Mouse (Mus musculus): Measurements from ENCODE around the gene Tob1.

Tob1 gene

DNA sequence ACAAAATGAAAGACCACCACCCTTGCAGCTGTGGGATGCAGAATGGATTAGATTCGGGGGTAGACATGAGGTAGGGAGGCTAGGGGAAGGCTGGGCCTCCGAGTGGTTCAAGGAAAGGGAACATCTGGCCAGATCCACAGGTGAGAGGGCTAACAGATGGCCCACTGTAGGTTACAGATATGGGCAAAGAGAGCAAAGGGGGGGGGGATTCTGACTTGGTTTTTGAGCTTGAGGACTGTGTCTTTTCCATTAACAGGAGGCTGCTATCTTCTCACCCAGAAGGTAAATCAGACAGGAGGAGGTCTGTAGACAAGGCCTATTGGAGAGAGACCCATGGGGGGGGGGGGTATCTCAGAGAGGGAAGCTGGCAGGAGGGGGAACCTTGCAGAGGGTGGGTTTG lies 11.5 kb upstream of the Tob1 start:
- no peak for DNase-seq

DNA sequence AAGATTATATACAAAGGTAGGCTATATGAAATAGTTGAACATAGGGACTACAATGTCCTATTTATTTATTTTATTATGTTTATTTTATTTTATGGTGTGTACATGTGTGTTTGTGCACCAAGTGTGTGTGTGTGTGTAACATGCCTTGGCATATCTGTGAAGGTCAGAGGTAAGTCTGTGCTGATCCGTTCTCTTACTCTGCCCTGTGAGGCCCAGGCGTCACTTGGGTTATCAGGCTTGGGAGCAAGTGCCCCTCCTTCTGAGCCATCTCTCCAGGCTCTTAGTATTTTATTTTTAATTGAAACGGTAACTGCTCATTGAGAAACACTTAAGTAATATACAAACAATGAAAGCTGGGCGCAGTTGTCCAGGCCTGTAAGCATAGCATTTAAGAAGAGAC lies 10.8 kb upstream of the Tob1 start:
- no peak for DNase-seq

DNA sequence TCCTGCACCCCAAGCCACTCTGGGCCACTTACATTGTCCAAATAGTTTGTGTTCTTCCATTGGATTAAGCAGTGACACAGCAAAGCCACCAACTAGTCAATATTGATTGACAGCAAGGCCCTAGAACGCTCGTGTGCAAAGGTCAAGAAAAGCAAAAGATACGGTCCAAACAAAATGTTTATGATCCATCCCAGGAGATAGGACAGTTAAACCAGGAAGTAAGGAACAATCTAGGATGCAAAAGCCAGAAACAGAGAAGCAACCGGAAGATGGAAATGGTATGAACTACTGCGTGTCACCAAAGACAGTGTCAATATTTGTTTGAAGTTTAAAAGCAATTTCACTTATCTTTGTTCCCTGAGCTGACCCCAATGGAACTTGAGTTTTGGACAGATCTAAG lies 9.1 kb upstream of the Tob1 start:
- DNase-seq: no peak

DNA sequence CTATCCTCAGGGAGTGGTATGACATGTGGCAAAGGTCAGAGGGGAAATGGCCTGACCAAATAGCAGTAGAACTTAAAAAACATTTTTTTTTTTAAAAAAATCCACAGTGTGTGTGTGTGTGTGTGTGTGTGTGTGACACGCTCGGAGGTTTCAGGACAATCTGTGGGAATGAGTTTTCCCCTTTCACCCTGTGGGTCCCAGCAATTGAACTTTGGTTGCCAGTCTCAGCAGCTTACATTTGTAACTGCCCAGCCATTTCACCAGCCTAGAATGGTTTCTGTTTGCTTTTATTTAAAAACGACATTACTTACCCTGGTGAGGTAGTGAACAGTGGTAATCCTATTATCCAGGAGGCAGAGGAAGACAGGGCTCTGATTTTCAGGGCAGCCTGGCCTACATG lies 8.2 kb upstream of the Tob1 start:
- DNase-seq: no peak

DNA sequence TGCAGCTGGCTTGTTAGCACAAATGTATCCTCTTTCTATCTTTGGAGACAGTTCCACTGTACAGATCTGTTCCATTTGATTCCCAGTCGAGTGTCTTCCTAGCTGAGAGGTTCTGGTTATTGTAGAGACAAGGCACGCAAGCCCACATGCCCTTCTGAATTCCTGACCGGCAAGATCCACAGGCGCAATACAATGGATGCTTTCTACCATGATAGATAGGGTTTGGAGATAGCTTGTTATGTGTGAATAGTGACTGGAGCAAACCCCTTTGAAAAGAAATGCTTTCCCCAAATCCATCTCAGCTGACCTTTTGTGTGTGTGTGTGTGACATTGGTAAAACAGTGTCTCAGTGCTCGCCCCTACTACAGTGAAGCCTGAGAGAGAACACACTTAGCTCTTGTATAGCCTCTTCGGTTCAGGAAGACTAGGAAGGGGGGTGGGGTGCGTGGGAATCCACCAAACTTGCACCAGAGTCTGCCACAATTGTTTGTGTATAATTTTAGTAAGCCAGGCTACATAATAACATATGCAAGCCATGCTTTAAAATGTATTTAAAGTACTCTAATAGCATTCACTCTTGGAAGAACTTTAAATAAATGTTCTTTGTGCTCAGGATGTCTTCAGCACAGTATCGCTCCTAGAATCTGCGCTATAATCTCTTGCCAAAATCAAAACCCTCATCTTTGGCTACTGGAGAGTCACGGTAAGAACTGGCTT lies 4.7 kb upstream of the Tob1 start:
- DNase-seq: peak; percentile 28

DNA sequence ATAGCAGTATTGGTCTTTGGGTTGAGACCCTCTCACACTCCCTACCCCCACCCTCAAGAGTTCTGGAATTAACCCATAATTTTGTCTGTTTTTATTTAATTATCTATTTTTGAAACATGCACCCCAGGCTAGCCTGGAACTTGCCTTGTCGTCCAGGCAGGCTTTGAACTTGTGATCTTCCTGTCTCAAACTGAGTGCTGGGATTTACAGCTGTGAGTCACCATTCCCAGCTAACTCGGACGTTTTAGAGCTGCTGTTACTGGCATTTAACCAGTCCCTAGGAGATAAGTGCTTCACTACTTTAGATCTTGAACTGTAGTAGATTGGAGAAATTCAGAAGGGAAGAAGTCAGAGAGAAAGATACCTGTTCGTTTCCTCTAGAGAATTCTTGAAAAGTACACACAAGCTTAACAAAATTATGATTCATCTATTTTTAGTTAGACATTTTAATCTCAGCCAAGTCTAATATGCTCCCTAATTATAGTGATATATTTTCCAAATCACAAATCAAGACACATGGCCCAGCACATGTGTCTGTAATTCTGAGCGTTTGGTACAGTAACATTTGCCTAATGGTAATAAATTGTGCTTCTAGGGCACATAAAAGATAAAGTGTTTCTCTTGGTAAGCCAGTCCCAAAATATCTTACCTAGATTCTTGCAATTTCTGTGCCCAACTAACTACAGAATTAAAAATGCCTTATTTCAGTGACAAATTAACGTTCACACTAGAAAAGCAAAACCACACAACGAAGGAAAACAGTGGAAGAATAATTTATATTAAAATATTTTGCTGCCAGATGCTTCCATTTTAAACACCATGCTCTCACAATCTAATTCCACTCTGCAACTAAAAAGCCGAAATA lies 2.2 kb upstream of the Tob1 start:
- peak; percentile 73 for DNase-seq

DNA sequence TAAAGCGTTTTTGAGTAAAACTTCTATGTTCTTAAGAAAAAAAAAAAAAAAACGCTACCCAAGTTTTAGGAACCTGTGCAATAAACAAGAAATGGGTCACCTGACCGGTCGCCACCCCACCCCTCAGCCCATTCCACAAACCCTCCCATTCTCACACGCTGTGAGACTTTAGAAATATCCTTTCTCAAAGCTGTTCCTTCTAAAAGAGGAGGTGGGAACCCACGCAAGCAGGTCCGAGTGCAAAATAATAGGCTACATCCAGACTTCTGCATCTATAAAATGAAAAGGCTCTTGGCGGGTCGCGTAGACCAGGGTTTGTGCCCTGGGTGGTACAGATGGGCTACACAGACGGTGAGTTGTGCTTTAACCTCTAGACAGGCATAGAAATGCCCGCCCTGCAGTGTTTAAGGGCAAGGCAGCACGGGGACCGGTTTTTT lies 1.5 kb upstream of the Tob1 start:
- no peak for DNase-seq

DNA sequence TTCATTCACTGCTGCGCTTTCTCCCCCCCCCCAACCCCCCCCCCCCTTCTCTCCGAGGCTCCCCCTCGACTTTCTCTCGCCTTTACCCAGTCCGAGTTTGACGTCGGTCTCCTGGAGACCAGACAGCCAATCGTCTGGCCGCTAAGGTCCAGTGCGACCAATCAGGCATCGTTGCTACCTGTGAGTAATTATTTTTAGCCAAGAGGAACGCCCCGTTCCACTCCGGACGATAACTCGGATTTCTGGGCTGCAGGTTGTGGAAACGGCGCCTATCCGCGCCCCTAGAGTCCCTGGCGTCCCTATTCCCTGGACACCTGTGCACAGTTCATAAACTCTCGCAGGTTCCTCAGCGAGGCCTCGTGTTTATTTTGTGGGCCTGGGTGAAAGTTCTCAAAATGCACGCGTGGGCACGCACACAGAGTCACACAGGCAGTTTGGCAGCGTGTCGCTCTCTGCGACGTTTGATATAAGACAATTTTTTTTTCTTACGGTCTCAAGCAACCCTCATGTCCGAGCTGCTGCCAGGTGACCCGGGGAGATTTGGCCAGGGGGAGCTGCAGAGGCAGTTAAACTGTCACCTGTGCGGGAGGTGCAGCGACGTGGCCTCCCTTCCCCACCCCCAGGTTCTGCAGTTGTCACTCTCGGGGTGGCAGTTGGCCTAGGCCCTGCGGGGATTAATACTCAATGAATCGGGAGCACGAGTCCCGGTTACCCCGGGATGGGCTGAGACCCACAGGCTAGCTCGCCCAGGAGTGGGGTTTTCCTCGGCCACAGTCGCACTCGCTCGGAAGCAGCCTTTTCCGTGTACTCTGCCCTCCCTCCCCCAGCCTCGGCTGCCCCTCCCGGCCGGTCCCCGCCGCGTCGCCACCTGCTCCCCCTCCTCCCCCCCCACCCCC lies 815 bp upstream of the Tob1 start:
- peak; percentile 98 for DNase-seq

DNA sequence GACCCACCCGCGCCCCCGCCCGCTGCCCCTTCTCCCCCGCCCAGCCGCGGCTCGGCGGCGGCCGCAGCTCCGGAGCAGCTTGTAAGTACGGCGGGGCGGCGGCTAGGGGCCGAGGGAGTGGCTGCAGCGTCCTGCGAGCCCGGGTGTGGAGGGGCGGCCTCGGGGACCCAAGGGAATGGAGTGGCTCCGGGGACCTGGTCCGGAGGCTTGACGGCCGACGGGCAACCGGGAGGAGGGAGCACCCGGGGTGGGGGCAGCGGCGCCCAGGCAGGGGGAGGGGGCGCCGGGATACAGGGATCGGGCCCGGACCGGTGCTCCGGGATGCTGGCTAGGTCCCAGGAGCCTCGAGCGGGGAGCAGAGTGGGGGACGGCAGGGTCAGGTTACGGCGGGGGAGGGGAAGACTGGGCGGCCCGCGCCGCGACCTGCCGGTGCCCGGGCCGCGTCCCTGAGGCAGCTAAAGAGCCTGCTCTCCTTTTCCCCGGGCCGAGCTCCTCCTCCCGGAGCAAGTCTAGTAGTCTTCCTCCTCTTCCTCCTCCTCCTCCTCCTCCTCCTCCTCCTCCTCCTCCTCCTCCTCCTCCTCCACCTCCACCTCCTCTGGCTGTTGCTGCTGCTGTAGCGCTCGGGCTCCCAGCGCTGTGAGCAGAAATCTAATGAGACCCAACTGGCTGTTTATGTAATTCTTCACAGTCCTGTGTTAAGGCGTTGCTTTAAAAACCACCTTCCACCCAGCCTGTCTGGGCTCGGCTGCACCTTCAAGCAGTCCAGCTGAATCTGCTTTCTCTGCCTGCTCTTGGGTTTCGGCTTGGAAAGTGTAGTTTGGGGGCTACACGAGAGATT lies 616 bp downstream of the Tob1 start:
- peak; percentile 83 for DNase-seq

DNA sequence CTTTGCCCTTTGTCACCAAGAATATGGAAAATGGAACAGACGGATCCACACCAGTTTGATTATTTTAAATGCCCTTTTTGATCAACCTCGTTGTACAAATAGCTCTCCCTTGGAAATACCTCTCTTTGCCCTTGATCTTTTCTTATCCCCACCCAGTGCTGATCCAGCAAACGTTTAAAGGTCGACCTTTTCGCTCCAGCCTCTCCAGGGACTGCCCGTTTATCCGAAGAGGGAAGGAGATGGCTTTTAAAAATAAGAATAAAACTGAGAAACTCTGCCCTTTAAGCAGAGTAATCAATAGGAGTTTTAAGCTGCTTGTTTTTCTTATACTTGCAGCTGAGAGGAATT lies 1.2 kb downstream of the Tob1 start:
- DNase-seq: no peak

DNA sequence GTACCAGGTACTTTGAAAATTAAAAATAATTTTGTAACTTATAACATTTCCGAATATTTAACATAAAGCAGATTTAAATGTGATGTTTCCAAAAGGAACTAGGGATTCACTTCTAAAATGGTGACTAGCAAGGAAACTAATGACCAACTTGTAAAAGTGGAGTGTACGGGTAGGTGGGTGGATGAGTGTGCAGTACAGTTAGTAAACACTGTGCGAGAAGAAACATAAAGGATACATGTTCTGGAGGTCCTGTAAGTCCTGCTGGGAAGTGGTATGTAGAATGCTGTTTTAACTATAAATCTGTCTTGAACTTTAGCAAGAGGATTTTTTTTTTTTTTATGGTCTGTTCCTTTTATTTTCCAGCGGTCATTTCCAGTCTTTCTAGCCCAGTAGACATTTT lies 1.7 kb downstream of the Tob1 start:
- peak; percentile 52 for DNase-seq

DNA sequence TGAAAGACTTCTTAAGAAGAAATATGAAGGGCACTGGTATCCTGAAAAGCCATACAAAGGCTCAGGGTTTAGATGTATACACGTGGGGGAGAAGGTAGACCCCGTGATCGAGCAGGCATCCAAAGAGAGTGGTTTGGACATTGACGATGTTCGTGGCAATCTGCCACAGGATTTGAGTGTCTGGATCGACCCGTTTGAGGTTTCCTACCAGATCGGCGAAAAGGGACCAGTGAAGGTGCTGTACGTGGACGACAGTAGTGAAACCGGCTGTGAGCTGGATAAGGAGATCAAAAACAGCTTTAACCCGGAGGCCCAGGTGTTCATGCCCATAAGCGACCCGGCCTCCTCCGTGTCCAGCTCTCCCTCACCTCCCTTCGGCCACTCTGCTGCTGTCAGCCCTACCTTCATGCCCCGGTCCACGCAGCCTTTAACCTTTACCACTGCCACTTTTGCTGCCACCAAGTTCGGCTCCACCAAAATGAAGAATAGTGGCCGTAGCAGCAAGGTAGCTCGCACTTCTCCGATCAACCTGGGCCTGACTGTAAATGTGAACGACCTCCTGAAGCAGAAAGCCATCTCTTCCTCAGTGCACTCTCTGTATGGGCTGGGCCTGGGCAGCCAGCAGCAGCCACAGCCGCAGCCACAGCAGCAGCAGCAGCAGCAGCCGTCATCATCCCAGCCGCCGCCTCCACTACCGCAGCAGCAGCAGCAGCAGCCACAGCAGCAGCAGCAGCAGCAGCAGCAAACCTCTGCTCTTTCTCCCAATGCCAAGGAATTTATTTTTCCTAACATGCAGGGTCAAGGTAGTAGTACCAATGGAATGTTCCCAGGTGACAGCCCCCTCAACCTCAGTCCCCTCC lies 2.7 kb downstream of the Tob1 start:
- DNase-seq: peak; percentile 73

DNA sequence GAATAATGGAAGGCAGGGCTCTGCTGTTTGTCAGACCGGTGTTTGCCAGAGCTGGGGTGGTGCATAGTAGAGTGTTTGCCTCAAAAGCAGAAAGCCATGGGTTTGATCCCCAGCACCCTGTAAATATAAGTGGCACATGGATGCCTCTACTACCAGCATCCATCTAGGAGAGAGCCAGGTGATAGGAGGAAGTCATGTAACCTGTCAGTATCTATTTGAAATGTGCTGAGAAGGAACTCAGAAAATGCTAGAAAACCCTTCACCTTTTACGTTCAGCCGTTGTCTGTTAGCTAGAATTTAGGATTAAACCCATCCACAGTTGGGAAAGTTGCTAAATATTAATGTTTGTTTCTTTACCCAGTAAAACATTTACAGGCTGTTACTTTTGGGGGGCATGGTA lies 4.3 kb downstream of the Tob1 start:
- DNase-seq: no peak

DNA sequence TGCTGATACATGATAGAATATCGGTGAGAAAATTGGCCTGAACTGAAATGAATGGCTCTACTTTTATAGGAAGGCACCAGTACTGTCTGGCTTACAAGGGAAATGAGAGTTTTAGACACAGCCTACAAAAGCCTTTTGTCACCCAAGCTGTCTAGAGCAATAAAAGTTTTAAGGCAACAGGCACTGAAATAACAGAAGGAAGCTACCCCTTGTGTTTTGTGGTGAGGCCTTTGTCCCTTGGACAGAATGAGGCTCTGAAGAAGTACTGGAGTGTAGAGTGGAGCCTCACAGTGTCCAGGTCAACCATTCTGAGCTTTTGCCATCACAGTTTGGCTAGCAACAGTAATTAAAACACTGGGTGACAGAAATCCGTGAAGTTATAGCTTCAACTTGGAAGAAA lies 5.0 kb downstream of the Tob1 start:
- DNase-seq: no peak

DNA sequence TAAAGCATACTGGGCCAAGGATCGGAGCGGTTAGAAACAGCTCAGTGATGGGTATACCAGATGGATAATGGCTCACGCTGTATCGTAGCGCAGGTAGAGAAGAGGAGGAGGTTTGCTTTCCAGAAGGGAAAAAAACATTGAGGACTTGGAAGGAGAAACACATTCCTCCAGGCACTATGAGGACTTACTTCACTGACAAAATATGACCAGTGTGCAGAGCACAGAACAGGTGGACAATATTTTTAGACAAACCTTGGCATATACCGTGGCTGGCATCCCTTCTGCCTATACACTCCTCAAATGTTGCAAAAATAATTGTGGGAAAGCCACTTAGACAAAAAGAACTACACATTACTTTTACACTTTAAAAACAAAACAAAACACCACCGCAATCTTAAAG lies 10.0 kb downstream of the Tob1 start:
- no peak for DNase-seq

DNA sequence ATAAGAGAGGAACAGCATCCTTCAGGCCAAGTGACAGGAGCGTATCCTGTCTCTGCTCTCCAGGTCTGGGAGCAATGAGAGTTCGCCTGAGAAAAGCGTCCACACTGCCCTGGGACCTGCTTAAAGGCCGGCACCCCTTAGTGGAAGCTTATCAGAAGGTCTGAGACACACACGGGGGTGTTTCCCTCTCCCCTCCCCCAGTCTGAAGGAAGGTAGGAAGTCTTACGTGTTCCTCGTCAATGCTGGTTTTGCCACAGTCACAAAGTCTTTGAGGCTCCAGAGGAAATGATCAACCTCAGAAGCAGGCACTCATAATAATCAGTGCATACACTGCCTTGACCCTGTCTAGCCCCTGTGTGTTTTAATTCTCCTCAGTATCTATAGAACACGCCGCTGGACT lies 12.3 kb downstream of the Tob1 start:
- no peak for DNase-seq

DNA sequence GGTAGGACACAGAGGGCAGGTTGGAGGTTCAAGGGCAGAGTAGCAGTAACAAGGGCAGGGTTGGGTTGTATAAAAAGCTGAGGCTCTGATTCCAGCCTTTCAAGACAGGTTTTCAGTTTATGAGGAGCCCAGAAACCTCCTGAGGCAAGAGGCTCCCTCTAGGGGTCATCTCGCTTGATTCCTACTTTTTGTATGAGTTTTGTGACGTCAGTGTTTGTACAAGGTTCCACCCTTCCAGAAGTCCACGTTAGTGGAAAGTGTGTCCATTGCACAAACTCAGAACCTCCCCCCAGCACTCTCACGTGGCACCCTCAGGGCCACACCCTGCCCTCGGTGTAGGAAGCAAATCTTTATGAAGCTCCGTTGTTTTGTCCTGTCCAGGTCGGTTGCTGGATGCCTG lies 14.7 kb downstream of the Tob1 start:
- DNase-seq: peak; percentile 79

DNA sequence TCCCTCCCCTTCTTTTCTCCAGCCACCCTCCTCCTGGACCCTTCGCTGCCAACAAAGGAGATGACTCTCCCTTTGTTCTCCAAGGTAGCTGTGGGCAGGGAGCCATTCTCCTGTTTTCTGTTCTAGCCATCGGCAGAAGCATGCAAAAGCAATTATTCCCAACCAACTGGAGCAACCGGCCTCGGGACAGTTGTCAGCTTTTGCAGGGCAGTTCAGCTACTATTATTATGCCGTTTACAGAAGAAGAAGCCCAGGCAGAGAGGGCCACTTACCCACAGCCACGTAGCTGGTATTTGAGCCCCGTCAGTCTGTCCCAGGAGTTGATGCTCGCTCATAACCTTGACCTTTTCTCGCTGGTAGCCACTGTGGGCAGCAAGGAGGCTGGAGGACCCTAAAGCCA lies 17.2 kb downstream of the Tob1 start:
- DNase-seq: no peak

DNA sequence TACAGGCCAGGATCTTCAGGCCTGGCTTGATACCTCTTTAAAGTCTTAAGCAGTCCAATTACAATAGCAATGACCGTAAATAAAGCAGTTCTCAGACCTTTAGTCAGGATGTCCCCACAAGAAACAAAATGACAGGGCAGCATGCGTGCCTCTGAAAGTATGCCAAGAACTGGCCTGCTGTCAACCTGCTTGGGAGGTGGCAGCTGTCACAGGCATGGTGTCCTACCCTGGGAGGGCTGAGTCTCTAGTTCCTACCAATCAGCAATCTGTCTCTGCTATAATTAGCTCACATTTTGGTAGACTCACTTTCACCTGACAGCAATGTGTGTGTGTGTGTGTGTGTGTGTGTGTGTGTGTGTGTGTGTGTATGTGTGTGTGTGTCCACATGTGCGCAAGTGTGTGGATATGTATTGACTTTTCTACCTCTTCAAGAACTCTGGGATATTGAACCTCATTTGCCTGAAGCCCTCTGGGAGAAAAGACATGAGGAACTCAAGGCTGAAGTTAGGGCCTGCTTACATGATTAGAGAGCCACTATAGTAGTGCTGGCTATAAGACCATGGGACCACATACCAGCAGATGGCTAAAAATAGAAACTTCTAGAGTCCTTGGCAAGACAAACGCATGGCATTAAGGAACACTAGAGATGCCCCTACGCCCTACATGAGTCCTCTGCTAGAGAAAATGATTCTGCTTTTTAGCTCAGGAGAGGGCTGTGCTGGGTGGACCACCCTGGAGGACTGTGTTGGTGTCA lies 18.1 kb downstream of the Tob1 start:
- DNase-seq: peak; percentile 92

DNA sequence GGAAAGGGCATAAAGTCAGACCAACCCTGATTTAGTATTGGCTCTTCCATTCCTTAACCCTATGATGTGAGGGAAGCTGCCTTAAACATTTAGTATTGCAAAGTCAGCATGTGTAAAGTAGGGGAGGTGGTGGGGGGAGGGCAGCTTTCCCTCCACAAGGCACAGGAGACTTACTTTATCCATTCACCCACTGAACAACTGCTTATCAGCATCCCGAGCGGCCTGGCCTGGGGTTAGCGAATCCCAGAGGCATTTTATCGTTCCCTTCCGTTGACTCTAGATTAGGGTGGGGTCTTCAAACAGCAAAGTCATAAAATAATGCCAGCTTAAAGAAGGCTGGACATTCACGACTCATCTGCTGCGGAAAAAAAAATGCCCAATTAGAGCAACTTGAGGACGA lies 19.0 kb downstream of the Tob1 start:
- no peak for DNase-seq
